Mouse (Mus musculus) forebrain, embryonic 13.5 days (tissue): ENCODE results near the gene Prdx4. TPM values are rescaled to one million over a fixed set of nuclear protein-coding genes. Genes with fewer than 3 reads are reported as not detected.
"Not testable (repeated sequence)": the region's sequence is repeated elsewhere in the genome, so short reads cannot be mapped to it uniquely, and the experiment has no call there.

ENCODE experiments used
- ATAC-seq: fragments of 200-750 bp; cut with Nextera tagmentation; 2 replicates; pipeline ENCODE4 v1.8.0; 2017
- H3K27ac ChIP-seq: fragments of 300-500 bp; sonication (generic); 2 replicates; pipeline ENCODE4 v1.5.1; 2015; ENCODE audit warnings: inconsistent platforms, mild to moderate bottlenecking, moderate library complexity
- H3K27me3 ChIP-seq: fragments of 300-500 bp; sonication (generic); 2 replicates; pipeline ENCODE4 v1.6.1; 2015; ENCODE audit warnings: mild to moderate bottlenecking, inconsistent platforms
- H3K36me3 ChIP-seq: fragments of 300-500 bp; sonication (generic); 2 replicates; pipeline ENCODE4 v1.6.1; 2015; ENCODE audit warnings: mild to moderate bottlenecking, inconsistent platforms; ENCODE audit not compliant: poor library complexity, severe bottlenecking
- H3K4me1 ChIP-seq: fragments of 300-500 bp; sonication (generic); 2 replicates; pipeline ENCODE4 v1.6.1; 2015; ENCODE audit warnings: inconsistent platforms
- H3K4me2 ChIP-seq: fragments of 300-500 bp; sonication (generic); 2 replicates; pipeline ENCODE4 v1.6.1; 2015; ENCODE audit warnings: inconsistent platforms, mild to moderate bottlenecking, moderate library complexity
- H3K4me3 ChIP-seq: fragments of 300-500 bp; sonication (generic); 2 replicates; pipeline ENCODE4 v1.5.1; 2015; ENCODE audit warnings: mild to moderate bottlenecking, inconsistent platforms
- H3K9ac ChIP-seq: fragments of 300-500 bp; sonication (generic); 2 replicates; pipeline ENCODE4 v1.6.1; 2015; ENCODE audit warnings: mild to moderate bottlenecking, inconsistent platforms
- H3K9me3 ChIP-seq: fragments of 300-500 bp; sonication (generic); replicated peaks from 2 replicates; pipeline ENCODE4 v1.6.1; 2016; ENCODE audit warnings: inconsistent platforms
- WGBS: fragments of 180-500 bp; shearing (Covaris S2); methylation state at CpG from one replicate; pipeline ENCODE4 v1.1.7; 2015; 5-methylcytosine and 5-hydroxymethylcytosine counted together
- polyA plus RNA-seq: library from polyadenylated mRNA; unstranded; fragments of >200 nt; fragmentation: Nextera tagmentation; extraction: Ambion mirVana; gene quantifications from 2 replicates; pipeline ENCODE4 v1.2.1, GENCODE M21; 2015

The Prdx4 gene
- 155 and 162 TPM in 2 replicates for polyA plus RNA-seq

DNA sequence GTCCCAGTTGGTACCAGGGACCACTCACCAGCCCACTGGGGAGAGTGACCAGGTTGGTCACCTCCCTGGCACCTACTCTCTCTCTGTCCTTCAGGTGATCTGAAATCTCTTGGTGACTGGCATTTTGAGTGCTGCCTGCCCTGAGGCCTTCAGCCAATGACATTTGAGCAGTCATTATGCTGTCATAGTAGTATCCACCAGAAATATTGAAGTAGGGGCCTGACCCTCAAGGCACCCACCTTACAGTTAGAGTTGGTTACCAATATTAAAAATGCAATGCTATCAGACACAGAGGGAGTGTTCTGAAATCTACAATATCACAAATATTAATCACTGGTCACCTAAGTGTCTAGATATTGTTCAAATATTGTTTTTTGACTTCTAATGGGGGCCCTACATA, at the start of gene Prdx4:
Gene Prdx4, minus strand, starts transcription at position 101 of the 400 bp plus-strand sequence.
- Histone ChIP-seq H3K9ac (no peak within 1 kb of the TSS), H3K4me1 (no peaks in the 10 kb centered on the region), H3K4me3 (no peak within 1 kb of the TSS), H3K4me2 (no peak within 1 kb of the TSS), H3K27me3 (no peaks in the 10 kb centered on the region), H3K36me3 (no peaks in the 10 kb centered on the region), H3K9me3 (no peaks in the 10 kb centered on the region), H3K27ac (no peak within 1 kb of the TSS)
- no peak for ATAC-seq

GRCm38 (mm10) chrX:155376538-155376937, 36.0 kb upstream of the Prdx4 start:
- ATAC-seq = no peak
- no peaks in the 10 kb centered on the region for H3K27me3 ChIP-seq
- no peak overlapping the region for H3K4me3 ChIP-seq
- no peak overlapping the region for H3K4me2 ChIP-seq
- H3K4me1 ChIP-seq = no peaks in the 10 kb centered on the region
- no peaks in the 10 kb centered on the region for H3K36me3 ChIP-seq
- H3K9me3 ChIP-seq = no peaks in the 10 kb centered on the region
- WGBS = 29% methylated on average over 2 of the region's 2 CpGs
- no peak overlapping the region for H3K27ac ChIP-seq
- no peak overlapping the region for H3K9ac ChIP-seq

GRCm38 (mm10) chrX:155375458-155375857, 34.9 kb upstream of the Prdx4 start:
- no peak overlapping the region for H3K4me3 ChIP-seq
- no peak overlapping the region for H3K27ac ChIP-seq
- H3K9me3 ChIP-seq = no peaks in the 10 kb centered on the region
- no peak for ATAC-seq
- H3K4me1 ChIP-seq = no peaks in the 10 kb centered on the region
- WGBS = 51% methylated on average over 1 of the region's 1 CpGs
- no peaks in the 10 kb centered on the region for H3K36me3 ChIP-seq
- H3K9ac ChIP-seq = no peak overlapping the region
- no peak overlapping the region for H3K4me2 ChIP-seq
- H3K27me3 ChIP-seq = no peaks in the 10 kb centered on the region

GRCm38 (mm10) chrX:155370110-155370509, 29.6 kb upstream of the Prdx4 start:
- H3K4me1 ChIP-seq, H3K9me3 ChIP-seq, H3K4me2 ChIP-seq, H3K9ac ChIP-seq, ATAC-seq, H3K27me3 ChIP-seq, H3K27ac ChIP-seq, H3K4me3 ChIP-seq, H3K36me3 ChIP-seq: not testable (repeated sequence)
- 59% methylated on average over 3 of the region's 3 CpGs for WGBS

GRCm38 (mm10) chrX:155365095-155365494, 24.5 kb upstream of the Prdx4 start:
- no peak overlapping the region for H3K4me3 ChIP-seq
- H3K9ac ChIP-seq = no peak overlapping the region
- H3K27ac ChIP-seq = no peak overlapping the region
- H3K27me3 ChIP-seq = no peaks in the 10 kb centered on the region
- ATAC-seq = no peak
- H3K4me1 ChIP-seq = no peaks in the 10 kb centered on the region
- no peak overlapping the region for H3K4me2 ChIP-seq
- no peaks in the 10 kb centered on the region for H3K9me3 ChIP-seq
- no peaks in the 10 kb centered on the region for H3K36me3 ChIP-seq
- 57% methylated on average over 2 of the region's 2 CpGs for WGBS

DNA sequence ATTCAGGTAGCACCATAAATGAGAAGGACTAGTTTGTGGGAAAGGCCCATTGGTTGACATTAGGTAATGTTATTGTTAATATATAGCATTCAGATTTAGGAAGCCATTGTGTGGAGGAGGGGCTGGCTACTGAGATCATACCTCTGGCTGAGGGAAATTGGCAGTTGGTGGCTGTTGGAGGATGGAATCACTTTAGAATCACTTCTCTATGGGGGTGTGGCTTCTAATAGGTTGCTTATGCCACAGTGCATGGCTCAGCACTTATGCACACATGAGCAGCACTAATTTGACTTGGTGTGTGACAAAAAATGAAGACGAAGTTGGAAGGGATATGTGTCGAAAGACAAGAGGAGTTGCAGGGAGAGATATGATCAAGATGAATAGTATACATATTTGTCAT, 5.7 kb upstream of the Prdx4 start:
- H3K9ac ChIP-seq = no peak overlapping the region
- no peaks in the 10 kb centered on the region for H3K9me3 ChIP-seq
- no peaks in the 10 kb centered on the region for H3K4me1 ChIP-seq
- no peak overlapping the region for H3K4me2 ChIP-seq
- no peak overlapping the region for H3K4me3 ChIP-seq
- H3K27ac ChIP-seq = no peak overlapping the region
- H3K27me3 ChIP-seq = no peaks in the 10 kb centered on the region
- H3K36me3 ChIP-seq = no peaks in the 10 kb centered on the region
- ATAC-seq = no peak
- 91% methylated on average over 2 of the region's 2 CpGs for WGBS

DNA sequence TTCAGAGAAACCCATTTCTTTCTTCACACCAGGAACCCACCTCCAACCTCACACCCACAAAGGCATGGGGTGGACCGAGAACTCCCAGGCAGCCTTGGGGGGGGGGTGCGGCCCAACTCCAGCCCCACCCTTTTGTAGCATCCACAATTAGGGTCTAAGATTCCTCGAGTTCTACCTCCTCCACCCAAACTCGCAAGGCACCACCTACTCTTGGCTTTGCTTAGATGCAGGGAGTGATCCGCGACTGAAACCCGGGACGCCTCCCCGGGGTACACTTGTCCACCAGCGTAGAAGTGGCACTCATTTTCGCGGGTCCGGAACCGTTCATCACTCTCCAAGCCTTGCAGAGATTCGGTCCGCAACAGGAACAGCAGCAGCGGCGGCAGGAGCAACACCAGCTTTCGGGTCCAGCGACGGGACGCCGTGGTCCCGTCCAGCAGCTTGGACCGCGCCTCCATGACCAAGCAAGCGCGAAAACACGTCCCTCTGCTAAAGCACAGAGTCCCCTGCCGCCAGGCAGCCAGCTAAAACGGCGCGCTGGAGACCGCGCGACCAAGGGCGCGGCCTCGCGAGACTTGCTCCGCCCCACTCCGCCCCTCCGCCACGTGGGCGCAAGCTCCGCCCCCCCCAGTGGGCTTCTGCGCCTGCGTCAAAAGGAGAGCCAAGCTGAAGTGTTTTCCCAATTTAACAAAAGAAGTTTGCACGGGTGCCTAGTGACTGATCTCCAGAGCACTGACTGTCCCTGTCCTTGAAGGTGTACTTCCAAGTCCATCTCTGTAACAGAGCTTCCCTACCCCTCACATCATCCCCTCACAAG, 2.4 kb downstream of the Prdx4 start:
- Histone ChIP-seq H3K36me3 (no peaks in the 10 kb centered on the region), H3K27me3 (no peaks in the 10 kb centered on the region), H3K4me1 (no peaks in the 10 kb centered on the region), H3K27ac (peak overlapping the region; percentile 54), H3K9ac (peak overlapping the region; percentile 74), H3K9me3 (no peaks in the 10 kb centered on the region), H3K4me3 (peak overlapping the region; percentile 54), H3K4me2 (peak overlapping the region; percentile 57)
- peak; percentile 98 for ATAC-seq
- WGBS = 25% methylated on average over 46 of the region's 49 CpGs

DNA sequence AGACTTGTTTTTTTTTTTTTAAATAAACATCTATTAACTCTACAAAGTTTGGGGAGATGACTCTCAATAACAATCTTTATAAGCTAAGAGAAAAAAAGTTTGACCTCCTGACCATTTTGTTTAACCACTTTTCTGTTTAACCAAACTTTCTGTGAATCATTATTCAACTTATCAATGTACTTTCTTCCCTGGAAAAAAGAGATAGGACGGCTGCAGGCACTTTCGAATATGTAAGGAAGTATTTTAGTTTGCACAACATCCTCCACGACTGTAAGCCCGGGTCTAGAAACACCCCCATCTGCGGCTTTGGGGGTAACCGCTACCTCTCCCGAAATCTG, 3.0 kb downstream of the Prdx4 start:
- ATAC-seq = no peak
- Histone ChIP-seq H3K27ac (no peak overlapping the region), H3K9me3 (no peaks in the 10 kb centered on the region)

GRCm38 (mm10) chrX:155318005-155318404, 22.5 kb downstream of the Prdx4 start:
- H3K9ac ChIP-seq = no peak overlapping the region
- H3K27ac ChIP-seq = no peak overlapping the region
- no peaks in the 10 kb centered on the region for H3K4me1 ChIP-seq
- no peaks in the 10 kb centered on the region for H3K9me3 ChIP-seq
- no peak overlapping the region for H3K4me3 ChIP-seq
- 35% methylated on average over 4 of the region's 4 CpGs for WGBS
- no peak overlapping the region for H3K4me2 ChIP-seq
- ATAC-seq = peak; percentile 50; the same call in 1 of the 2 replicates
- no peaks in the 10 kb centered on the region for H3K36me3 ChIP-seq
- no peaks in the 10 kb centered on the region for H3K27me3 ChIP-seq

More for the DNA sequence above, 3.0 kb downstream of the Prdx4 start:
- WGBS = 8% methylated on average over 7 of the region's 7 CpGs
- Histone ChIP-seq H3K27me3 (no peaks in the 10 kb centered on the region), H3K4me2 (peak overlapping the region; percentile 57), H3K9ac (peak overlapping the region; percentile 74), H3K4me1 (no peaks in the 10 kb centered on the region), H3K36me3 (no peaks in the 10 kb centered on the region), H3K4me3 (peak overlapping the region; percentile 54)

DNA sequence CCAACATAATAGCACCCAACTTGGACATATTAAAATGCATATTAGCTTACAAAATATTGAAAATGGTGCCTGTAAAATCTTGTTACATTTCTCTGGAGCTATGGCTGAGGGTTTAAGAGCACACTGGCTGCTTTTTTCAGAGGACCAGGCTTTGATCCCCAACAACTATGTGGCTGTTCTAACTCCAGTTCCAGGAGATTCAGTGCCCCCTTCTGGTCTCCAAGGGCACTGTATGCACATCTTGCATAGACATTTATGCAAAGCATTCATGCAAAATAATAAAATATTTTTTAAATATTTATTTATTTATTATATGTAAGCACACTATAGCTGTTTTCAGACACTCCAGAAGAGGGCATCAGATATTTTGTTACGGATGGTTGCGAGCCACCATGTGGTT, 34.2 kb downstream of the Prdx4 start:
- Histone ChIP-seq H3K27me3 (no peaks in the 10 kb centered on the region), H3K4me3 (no peak overlapping the region), H3K4me2 (no peak overlapping the region), H3K27ac (no peak overlapping the region), H3K9me3 (no peaks in the 10 kb centered on the region), H3K9ac (no peak overlapping the region), H3K36me3 (no peaks in the 10 kb centered on the region), H3K4me1 (no peaks in the 10 kb centered on the region)
- ATAC-seq = no peak
- 93% methylated on average over 2 of the region's 2 CpGs for WGBS

- ATAC-seq = no peak
- Histone ChIP-seq H3K4me2 (no peak overlapping the region), H3K4me1 (no peaks in the 10 kb centered on the region), H3K9me3 (no peaks in the 10 kb centered on the region), H3K27me3 (no peaks in the 10 kb centered on the region), H3K27ac (no peak overlapping the region), H3K9ac (no peak overlapping the region), H3K36me3 (no peaks in the 10 kb centered on the region), H3K4me3 (no peak overlapping the region)
- 88% methylated on average over 1 of the region's 1 CpGs for WGBS
These were observed 60.0 kb downstream of the Prdx4 start for GRCm38 (mm10) chrX:155280427-155281044.

GRCm38 (mm10) chrX:155278483-155278882, 62.1 kb downstream of the Prdx4 start:
- Histone ChIP-seq H3K4me2 (no peak overlapping the region), H3K4me3 (no peak overlapping the region), H3K9ac (no peak overlapping the region), H3K9me3 (no peaks in the 10 kb centered on the region), H3K27me3 (no peaks in the 10 kb centered on the region), H3K27ac (no peak overlapping the region), H3K4me1 (no peaks in the 10 kb centered on the region), H3K36me3 (no peaks in the 10 kb centered on the region)
- WGBS = 79% methylated on average over 4 of the region's 4 CpGs
- ATAC-seq = no peak
